Mouse (Mus musculus) G1E (cell line): ENCODE data around the gene Irx2. TPM values are rescaled to one million over a fixed set of nuclear protein-coding genes. Genes with fewer than 3 reads are reported as not detected.
A peak's percentile ranks its signal among the peaks of the same experiment; 100 is the strongest.

ENCODE experiments used
- ATAC-seq: 2 replicates; pipeline ENCODE4 v1.8.0; 2016; ENCODE audit warnings: mild to moderate bottlenecking; ENCODE audit not compliant: insufficient number of reproducible peaks, poor library complexity, low FRiP score, severe bottlenecking; ENCODE audit errors: extremely low read depth
- DNase-seq: peaks from one replicate; pipeline ENCODE4 v3.0.0; 2012; ENCODE audit warnings: low spot score
- H3K27me3 ChIP-seq: 2 replicates; pipeline ENCODE4 v1.6.1; 2012; ENCODE audit warnings: mild to moderate bottlenecking, low read length, inconsistent platforms; ENCODE audit not compliant: insufficient read depth
- H3K36me3 ChIP-seq: replicated peaks from 2 replicates; pipeline ENCODE3; 2012; ENCODE audit warnings: mild to moderate bottlenecking, inconsistent platforms
- H3K4me1 ChIP-seq: 2 replicates; pipeline ENCODE4 v1.6.1; 2012; ENCODE audit warnings: low read depth, low read length, inconsistent platforms, mixed read lengths; ENCODE audit not compliant: insufficient read depth
- H3K4me3 ChIP-seq: 2 replicates; pipeline ENCODE4 v1.5.1; 2012; ENCODE audit warnings: low read depth, mild to moderate bottlenecking, inconsistent platforms, low read length, moderate library complexity, mixed read lengths
- H3K9me3 ChIP-seq: replicated peaks from 2 replicates; pipeline ENCODE4 v1.6.1; 2012; ENCODE audit warnings: inconsistent platforms
- CTCF ChIP-seq: IDR thresholded peaks from 2 replicates; pipeline ENCODE4 v1.5.1; 2012; ENCODE audit warnings: low read depth, low read length, inconsistent platforms, mixed read lengths
- GATA1 ChIP-seq: IDR thresholded peaks from 2 replicates; pipeline ENCODE4 v1.6.1; 2012; ENCODE audit warnings: borderline replicate concordance, low read length, inconsistent platforms, mixed read lengths
- GATA2 ChIP-seq: IDR thresholded peaks from 2 replicates; pipeline ENCODE4 v1.6.1; 2012; ENCODE audit warnings: low read depth, low read length, inconsistent platforms, borderline replicate concordance
- POLR2AphosphoS5 ChIP-seq: IDR thresholded peaks from 2 replicates; pipeline ENCODE4 v1.6.1; 2012; ENCODE audit warnings: low read depth, low read length, inconsistent platforms; ENCODE audit not compliant: insufficient replicate concordance
- TAL1 ChIP-seq: conservative IDR thresholded peaks from 2 replicates; pipeline ENCODE4 v1.6.1; 2012; ENCODE audit warnings: low read depth, low read length, inconsistent platforms, mixed read lengths
- polyA plus RNA-seq: library from polyadenylated mRNA; stranded (reverse); fragments of >175 nt; gene quantifications from 2 replicates; pipeline ENCODE4 v1.2.3, GENCODE M21; 2012
- total RNA-seq, 2 experiments: library from RNA; stranded (forward) in 1 of 2; stranded (reverse) in 1 of 2; fragments of 200-1000 nt in 1 of 2; fragments of >200 nt in 1 of 2; fragmentation: Nextera tagmentation in 1 of 2; gene quantifications; 2 replicates each; pipeline ENCODE4 v1.2.3; 2014 to 2017

The Irx2 gene
- total and polyA plus RNA-seq, 3 experiments, result 0.49 to 2.4 TPM; not detected in 1

DNA sequence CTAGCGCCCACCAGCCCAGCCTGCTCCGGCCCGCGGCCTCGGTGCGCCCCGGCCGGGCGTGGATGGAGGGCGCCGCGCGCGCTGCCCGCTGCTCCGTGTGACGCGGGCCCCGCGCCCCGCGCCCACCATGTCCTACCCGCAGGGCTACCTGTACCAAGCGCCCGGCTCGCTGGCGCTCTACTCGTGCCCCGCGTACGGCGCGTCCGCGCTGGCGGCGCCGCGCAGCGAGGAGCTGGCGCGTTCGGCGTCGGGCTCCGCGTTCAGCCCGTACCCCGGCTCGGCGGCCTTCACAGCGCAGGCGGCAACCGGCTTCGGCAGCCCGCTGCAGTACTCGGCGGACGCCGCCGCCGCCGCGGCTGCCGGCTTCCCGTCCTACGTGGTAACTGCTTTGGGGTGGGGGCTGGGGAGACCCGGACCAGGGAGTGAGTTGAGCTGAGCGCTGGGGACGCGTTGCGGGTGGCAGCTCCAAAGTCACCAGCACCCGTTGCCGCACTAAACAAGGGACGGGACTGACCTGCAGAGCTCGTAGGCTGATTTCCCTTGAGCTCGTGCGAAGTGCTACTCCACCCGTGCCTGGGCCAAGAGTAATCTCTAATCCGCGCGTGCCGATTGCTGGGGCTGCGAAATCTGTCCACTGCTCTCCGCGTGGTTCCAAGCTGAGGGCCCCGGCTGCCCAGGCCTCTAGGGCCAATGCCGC, 463 bp downstream of the Irx2 start:
- Histone ChIP-seq H3K9me3 (peaks cover 66% of the 10 kb centered on the region), H3K27me3 (no peaks in the 10 kb centered on the region; the same call in 1 of the 2 replicates), H3K36me3 (no peaks in the 10 kb centered on the region), H3K4me1 (no peaks in the 10 kb centered on the region), H3K4me3 (no peak overlapping the region; the same call in 1 of the 2 replicates)
- TF ChIP-seq TAL1, result no peak
- no peak for TF ChIP-seq GATA1
- no peak for TF ChIP-seq POLR2AphosphoS5
- no peak for TF ChIP-seq GATA2
- no peak for TF ChIP-seq CTCF
- no peak for DNase-seq
- no peak for ATAC-seq

DNA sequence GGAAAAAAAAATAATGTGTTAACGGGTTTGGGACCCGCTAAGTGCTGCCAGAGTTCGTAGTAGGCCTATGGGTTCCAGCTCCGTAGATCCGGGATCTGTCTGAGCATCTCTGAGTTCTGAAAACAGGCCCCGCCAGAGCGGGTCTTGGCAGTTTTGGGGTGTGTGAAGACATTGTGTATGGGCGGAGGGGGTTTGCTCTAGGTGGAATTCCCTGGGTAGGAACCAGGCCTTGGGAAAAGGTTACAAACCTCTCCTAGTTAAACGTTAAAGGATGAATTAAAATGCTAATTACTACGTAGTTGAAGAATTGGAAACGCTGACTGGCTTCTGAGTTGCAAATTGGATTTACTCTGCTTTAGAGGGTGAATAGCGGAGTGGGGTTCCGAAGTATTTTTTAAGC, 1.2 kb downstream of the Irx2 start:
- H3K4me1 ChIP-seq, result no peaks in the 10 kb centered on the region
- no peak overlapping the region for H3K4me3 ChIP-seq
- no peaks in the 10 kb centered on the region; the same call in 1 of the 2 replicates for H3K27me3 ChIP-seq
- H3K36me3 ChIP-seq, result no peaks in the 10 kb centered on the region
- H3K9me3 ChIP-seq, result peaks cover 61% of the 10 kb centered on the region
- no peak for ATAC-seq
- DNase-seq, result no peak
- TF ChIP-seq POLR2AphosphoS5 (no peak), TAL1 (no peak), GATA1 (no peak), CTCF (no peak), GATA2 (no peak)

- DNase-seq, result no peak
- H3K36me3 ChIP-seq, result no peaks in the 10 kb centered on the region
- H3K27me3 ChIP-seq, result no peaks in the 10 kb centered on the region; the same call in 1 of the 2 replicates
- peak overlapping the region; percentile 23; the same call in 1 of the 2 replicates for H3K4me3 ChIP-seq
- TF ChIP-seq GATA1, result no peak
- TF ChIP-seq CTCF, result no peak
- no peak for TF ChIP-seq POLR2AphosphoS5
- TF ChIP-seq GATA2, result no peak
- TF ChIP-seq TAL1, result no peak
- H3K9me3 ChIP-seq, result peaks cover 58% of the 10 kb centered on the region
- no peak for ATAC-seq
- H3K4me1 ChIP-seq, result no peaks in the 10 kb centered on the region
These were observed 2.1 kb downstream of the Irx2 start for GRCm38 (mm10) chr13:72630501-72631372.

DNA sequence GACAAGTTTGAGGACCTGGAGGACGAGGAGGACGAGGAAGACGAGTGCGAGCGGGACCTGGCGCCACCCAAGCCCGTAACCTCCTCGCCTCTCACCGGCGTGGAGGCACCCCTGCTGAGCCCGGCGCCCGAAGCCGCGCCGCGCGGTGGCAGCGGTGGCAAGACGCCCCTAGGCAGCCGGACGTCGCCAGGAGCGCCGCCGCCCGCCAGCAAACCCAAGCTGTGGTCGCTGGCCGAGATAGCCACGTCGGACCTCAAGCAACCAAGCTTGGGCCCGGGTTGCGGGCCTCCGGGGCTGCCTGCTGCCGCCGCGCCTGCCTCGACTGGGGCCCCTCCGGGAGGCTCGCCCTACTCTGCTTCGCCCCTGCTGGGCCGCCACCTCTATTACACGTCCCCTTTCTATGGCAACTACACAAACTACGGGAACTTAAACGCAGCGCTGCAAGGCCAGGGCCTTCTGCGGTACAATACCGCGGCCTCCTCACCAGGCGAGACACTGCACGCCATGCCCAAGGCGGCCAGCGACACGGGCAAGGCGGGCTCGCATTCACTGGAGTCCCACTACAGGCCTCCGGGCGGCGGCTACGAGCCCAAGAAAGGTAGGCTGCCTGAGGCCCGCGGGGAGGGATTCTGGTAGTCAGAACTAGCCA, 2.9 kb downstream of the Irx2 start:
- Histone ChIP-seq H3K4me1 (no peaks in the 10 kb centered on the region), H3K9me3 (peaks cover 63% of the 10 kb centered on the region), H3K27me3 (no peaks in the 10 kb centered on the region; the same call in 1 of the 2 replicates), H3K4me3 (no peak overlapping the region; the same call in 1 of the 2 replicates), H3K36me3 (no peaks in the 10 kb centered on the region)
- no peak for DNase-seq
- TF ChIP-seq POLR2AphosphoS5 (no peak), GATA2 (no peak), TAL1 (no peak), CTCF (no peak), GATA1 (no peak)
- no peak for ATAC-seq

GRCm38 (mm10) chr13:72632361-72632760, 3.7 kb downstream of the Irx2 start:
- Histone ChIP-seq H3K9me3 (peaks cover 59% of the 10 kb centered on the region), H3K27me3 (no peaks in the 10 kb centered on the region; the same call in 1 of the 2 replicates), H3K4me1 (no peaks in the 10 kb centered on the region), H3K36me3 (no peaks in the 10 kb centered on the region), H3K4me3 (no peak overlapping the region)
- DNase-seq, result no peak
- ATAC-seq, result no peak
- TF ChIP-seq CTCF, result no peak
- TF ChIP-seq TAL1, result no peak
- no peak for TF ChIP-seq POLR2AphosphoS5
- TF ChIP-seq GATA1, result no peak
- TF ChIP-seq GATA2, result no peak
